ENCODE assay signal across 17 mouse cellular contexts in the genomic region with DNA sequence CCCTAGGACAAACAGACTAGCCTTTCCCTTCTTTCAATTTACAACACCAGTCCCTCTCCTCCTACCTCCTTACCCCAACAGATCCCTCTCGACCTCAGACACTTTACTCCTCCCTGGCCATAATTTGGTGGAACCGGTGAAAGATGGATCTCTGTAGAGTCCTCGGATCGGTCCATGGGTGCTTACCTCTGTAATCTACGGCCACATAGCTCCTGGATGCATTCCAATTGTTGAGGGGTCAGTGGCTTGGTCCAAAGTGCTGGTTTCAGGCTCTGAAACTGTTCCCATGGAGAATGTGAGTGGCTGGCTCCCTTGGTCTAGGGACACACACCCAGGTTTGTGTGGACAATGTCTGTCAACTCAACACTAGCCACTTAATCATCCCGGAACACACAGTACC. TPM values are rescaled to one million over a fixed set of nuclear protein-coding genes. Genes with fewer than 3 reads are reported as not detected.
"Had no signal": no experiment of that assay in that cellular context is flagged by ENCODE, and none has a peak within 500 bp of the region (broad histone marks: within the 10 kb centered on the region; RNA-seq: fewer than 3 reads in every experiment).

No protein-coding gene starts in this region.

- H3K27me3 ChIP-seq: midbrain, embryonic 15.5 days; neural tube, embryonic 12.5 days had no signal

- H3K36me3 ChIP-seq: liver, embryonic 15.5 days; lung, embryonic 15.5 days; midbrain, embryonic 15.5 days; neural tube, embryonic 12.5 days had no signal

- H3K4me3 ChIP-seq: limb, embryonic 10.5 days; limb, embryonic 12.5 days; limb, embryonic 13.5 days; limb, embryonic 15.5 days; liver, embryonic 12.5 days; liver, embryonic 13.5 days; liver, embryonic 15.5 days; lung, embryonic 15.5 days; megakaryocyte, embryonic 14.5 days; midbrain, embryonic 10.5 days; midbrain, embryonic 12.5 days; midbrain, embryonic 13.5 days; midbrain, embryonic 15.5 days; myocyte; neural tube, embryonic 12.5 days had no signal

- H3K27ac ChIP-seq: limb, embryonic 10.5 days; limb, embryonic 12.5 days; limb, embryonic 13.5 days; limb, embryonic 15.5 days; liver, embryonic 13.5 days; liver, embryonic 14.5 days; liver, embryonic 15.5 days; lung, embryonic 15.5 days; macrophage; midbrain, embryonic 10.5 days; midbrain, embryonic 12.5 days; midbrain, embryonic 13.5 days; midbrain, embryonic 15.5 days; neural tube, embryonic 12.5 days had no signal

RNA-seq across cellular contexts. Expression of a gene that starts 4.0 kb away (rescaled TPM):
- polyA plus RNA-seq: macrophage had no signal
